Mouse (Mus musculus) T-helper 1 cell (primary cell): Measurements from ENCODE around the gene Akap12.

Experiments used
- in situ Hi-C: fragments of 300-600 bp; cut with MboI, MseI; formaldehyde crosslinking; loops from one replicate; pipeline ENCODE4 v1.15.1; 2025; ENCODE audit warnings: high pct_unique_total_duplicates

The Akap12 gene

DNA sequence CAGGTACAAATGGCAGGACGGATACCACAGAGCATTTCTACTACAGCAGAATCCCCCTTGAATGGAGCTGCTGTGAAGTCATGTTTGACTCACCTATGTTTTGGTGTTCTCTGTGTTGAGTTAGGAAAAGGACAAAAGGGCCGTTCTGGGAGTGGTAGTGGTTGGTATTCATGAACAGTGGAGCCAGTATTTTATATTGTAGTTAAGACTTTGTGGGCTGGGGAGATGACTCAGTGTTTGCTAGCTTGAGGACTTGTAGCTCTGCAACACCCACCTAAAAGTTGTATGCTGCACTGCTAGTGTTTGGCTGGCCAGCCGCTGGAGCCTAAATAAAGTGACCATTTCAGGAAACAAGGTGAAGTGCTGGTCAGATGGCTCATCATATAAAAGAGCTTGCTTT, 129.1 kb downstream of the Akap12 start:
- in situ Hi-C loops: no loop called here

DNA sequence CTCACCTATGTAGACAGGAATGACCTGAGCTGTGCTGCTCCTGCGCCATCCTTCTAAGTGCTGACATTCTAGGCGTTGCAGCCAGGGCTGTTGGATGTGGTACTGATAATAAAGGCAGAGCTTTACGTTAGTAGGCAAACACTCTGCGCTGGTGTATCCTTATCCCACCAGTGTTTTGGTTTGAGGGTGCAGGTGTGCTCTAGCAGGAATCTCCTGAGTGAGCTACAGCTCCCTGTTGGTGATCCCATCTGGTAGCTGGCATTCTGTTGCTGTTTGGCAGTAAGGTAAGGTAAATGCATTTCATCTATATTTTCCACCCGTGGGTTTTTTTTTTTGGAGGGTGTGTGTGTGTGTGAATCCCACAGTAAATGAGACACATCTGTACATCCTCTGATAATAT, 131.9 kb downstream of the Akap12 start:
- in situ Hi-C loops: no loop called here

DNA sequence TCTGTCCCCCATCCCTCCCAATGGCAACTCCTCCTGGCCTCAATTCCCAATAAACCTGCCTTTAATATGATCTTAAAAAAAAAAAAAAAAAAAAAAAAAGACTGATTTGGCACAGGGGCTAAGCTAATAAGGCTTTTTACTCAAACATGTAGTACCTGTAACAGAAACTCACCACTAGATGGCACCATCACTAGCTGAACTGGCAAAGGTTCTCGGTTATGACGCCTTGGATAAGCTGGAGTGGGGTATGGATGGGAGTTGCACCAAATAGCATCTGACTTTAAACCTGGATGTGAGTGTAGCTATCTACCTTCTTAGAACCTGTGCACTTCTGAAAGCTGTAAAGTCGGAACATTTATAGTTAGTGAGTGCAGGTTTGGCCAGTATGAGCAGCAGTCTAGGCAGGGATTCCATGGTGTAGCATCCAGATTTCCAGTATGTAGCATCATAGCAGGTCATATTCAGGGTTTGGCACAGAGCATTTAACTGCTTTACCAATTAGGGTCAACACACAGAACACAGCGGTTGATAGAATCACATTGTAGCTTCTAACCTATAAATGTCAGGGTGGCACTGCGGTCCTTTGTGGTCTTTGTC, 138.8 kb downstream of the Akap12 start:
- in situ Hi-C loops: no loop called here

DNA sequence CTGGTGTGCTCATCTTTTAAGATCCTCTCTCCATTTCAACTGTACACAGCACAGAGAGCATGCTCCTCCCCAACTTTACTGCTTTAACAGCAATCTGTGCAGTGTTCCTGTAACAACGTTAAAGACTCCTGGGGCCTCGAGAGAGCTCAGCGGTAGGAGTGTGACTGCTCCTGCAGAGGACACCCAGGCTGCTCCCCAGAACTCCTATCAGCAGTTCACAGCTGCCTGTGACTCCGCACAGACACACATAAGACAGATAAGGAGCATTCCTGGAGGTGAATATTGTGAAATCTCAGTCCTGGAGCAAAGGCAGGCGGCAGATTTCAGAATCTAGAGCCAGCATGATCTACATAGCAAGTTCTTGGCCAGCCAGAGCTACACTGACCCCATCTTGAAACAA, 139.3 kb downstream of the Akap12 start:
- in situ Hi-C loops: no loop called here

DNA sequence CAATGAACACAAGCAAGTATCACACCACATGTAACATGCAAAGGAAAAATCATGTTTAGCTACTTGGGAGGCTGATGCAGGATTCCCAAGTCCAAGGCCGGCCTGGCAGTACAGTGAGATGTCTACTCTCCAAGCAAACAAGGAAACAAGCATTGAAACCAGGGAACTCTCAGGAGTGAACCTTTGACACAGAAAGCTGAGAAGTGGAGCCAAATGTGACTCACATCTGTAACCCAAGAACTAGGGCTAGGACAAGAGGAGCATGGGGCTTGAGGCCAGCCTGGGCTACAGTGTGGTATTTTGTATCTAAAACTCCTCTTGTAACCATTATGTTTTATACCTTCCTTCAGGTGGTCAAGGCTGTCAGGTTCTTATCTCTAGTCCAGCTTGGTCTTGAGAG, 141.0 kb downstream of the Akap12 start:
- in situ Hi-C loops: no loop called here
